Mouse (Mus musculus): ENCODE data around the gene Ppp1r13l. TPM values are rescaled to one million over a fixed set of nuclear protein-coding genes. Genes with fewer than 3 reads are reported as not detected.
A peak's percentile ranks its signal among the peaks of the same experiment; 100 is the strongest.

The Ppp1r13l gene
- total and polyA plus RNA-seq, 2 experiments from 2014 or later, result 1.0 to 1.5 TPM

DNA sequence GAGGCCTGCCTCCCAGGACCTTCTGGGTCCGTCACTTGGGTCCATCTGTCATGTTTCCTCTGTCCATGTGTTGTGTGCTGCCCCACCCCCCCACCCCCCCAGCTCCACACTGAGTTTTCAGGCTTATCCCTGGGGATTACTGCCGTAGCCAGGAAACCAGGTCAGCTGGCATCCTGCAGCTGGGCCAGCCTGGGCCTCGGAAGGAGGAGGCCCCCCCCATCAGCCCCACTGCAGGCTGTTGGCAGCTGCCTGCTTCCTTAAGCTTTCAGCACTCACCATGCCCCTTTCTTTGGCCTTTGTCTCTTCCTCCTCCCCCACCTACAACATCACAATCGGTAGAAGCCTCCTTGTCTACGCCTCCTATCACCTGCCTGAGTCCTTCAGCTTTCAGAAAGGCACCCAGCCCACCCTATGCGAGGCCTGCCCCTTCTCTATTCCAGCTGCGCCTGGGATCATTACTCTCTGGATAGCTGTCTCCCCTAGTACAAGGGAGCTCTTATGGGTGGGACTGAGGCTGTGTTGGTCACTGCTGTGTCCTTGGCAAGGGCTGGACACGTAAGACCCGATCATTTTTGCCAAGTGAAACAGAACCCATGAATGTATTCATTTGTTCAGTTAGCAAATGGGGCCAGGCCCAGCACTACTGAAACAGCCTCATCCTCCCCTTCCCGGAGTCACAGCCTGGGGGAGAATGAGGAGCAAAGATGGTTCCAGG, 29.3 kb downstream of the Ppp1r13l start:
- TF ChIP-seq CTCF (IDR thresholded peaks at IDR 0.05), result no peak
- peak; percentile 51 for DNase-seq (ENCODE audit: low spot score)
- H3K4me3 ChIP-seq (ENCODE audit: low read depth, low read length), result no peak overlapping the region
- no peaks in the 10 kb centered on the region for H3K27me3 ChIP-seq (ENCODE audit: insufficient read depth, low read length)
- no peak overlapping the region for H3K9ac ChIP-seq (replicated peaks; ENCODE audit: low read length, poor library complexity, severe bottlenecking)
- peak; percentile 50 for ATAC-seq (ENCODE audit: low FRiP score)
- peaks cover 81% of the 10 kb centered on the region for H3K36me3 ChIP-seq (ENCODE audit: insufficient read depth, low read length)
- H3K4me1 ChIP-seq (ENCODE audit: insufficient read depth, low read length), result no peaks in the 10 kb centered on the region
- 34% methylated on average over 10 of the region's 10 CpGs for WGBS
- peak overlapping the region; percentile 51 for H3K27ac ChIP-seq (ENCODE audit: low read depth, low read length)
- no peaks in the 10 kb centered on the region for H3K9me3 ChIP-seq (ENCODE audit: low read length)
- no peak overlapping the region for H3K4me2 ChIP-seq (ENCODE audit: low read depth, low read length, poor library complexity, severe bottlenecking)

DNA sequence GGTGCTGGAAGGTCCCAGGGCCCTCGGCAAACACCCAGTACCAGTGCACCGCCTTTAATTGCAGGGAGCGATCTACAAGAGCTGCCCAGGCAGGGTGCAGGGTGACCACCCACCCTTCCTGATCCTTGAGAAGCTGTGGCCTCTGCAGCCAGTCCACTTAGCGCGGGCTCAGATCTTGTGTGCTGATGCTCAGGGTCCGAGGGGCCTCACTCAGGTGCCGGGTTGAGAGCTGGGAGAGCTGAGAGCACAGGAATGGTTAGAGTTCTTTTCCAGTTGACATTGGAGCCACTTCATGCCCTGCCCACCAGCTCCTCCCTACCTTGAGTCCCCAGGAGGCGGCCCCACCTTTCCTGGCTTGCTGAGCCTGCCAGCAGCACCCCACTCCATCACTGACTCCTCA, 34.9 kb downstream of the Ppp1r13l start:
- H3K4me1 ChIP-seq (ENCODE audit: insufficient read depth, low read length), result no peaks in the 10 kb centered on the region
- peaks cover 57% of the 10 kb centered on the region for H3K36me3 ChIP-seq (ENCODE audit: insufficient read depth, low read length)
- H3K9me3 ChIP-seq (ENCODE audit: low read length), result no peaks in the 10 kb centered on the region
- no peak for DNase-seq (ENCODE audit: low spot score)
- WGBS, result 94% methylated on average over 8 of the region's 8 CpGs
- no peak overlapping the region for H3K9ac ChIP-seq (replicated peaks; ENCODE audit: low read length, poor library complexity, severe bottlenecking)
- 0 out of 2 replicates have a peak, but pooled peaks cover 3% of the 10 kb centered on the region for H3K27me3 ChIP-seq (ENCODE audit: insufficient read depth, low read length)
- ATAC-seq (ENCODE audit: low FRiP score), result no peak
- no peak overlapping the region for H3K27ac ChIP-seq (ENCODE audit: low read depth, low read length)
- H3K4me2 ChIP-seq (ENCODE audit: low read depth, low read length, poor library complexity, severe bottlenecking), result no peak overlapping the region
- no peak overlapping the region for H3K4me3 ChIP-seq (ENCODE audit: low read depth, low read length)
- no peak for TF ChIP-seq CTCF (IDR thresholded peaks at IDR 0.05)

DNA sequence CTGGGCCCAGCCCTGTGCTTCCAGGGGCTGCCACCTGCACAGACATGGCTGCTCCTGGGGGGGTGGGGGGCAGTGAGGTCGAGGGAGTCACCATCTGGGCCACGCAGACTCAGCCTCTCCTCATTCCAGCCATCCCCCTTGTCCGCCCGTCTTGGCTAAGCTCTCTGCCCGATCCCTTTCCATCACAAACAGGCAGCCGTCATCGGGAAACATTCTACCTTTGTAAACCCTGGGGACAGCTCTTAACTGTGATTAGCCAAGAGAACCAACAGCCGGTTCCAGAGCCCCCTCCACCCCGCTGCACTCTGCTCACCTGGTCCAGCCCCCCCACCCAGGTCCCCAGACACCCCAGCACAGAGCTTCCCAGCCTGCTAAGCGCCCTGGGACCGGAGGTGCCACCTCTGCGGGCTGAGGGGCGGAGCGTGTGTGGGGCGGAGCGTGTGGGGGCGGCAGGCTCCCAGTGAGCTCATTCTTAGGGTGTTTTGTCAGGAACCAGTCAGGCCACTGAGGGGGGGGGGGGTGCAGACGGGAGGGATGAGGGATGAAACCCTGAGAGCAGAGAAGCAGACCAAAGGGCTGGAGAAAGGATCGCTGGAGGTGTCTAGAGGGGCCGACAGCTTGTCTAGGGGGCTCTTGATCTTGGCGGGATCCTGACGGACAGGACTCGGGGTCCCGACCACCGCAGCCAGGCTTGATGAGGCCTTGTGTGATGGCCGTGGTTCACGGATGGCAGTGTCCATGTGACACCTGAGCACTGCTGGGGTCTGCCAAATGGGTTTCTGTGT, 40.1 kb downstream of the Ppp1r13l start:
- ATAC-seq (ENCODE audit: low FRiP score) (no peak), DNase-seq (ENCODE audit: low spot score) (no peak)
- no peaks in the 10 kb centered on the region for H3K4me1 ChIP-seq (ENCODE audit: insufficient read depth, low read length)
- peaks cover 25% of the 10 kb centered on the region for H3K27me3 ChIP-seq (ENCODE audit: insufficient read depth, low read length)
- peak overlapping the region; percentile 44 for H3K9ac ChIP-seq (replicated peaks; ENCODE audit: low read length, poor library complexity, severe bottlenecking)
- 4% methylated on average over 25 of the region's 27 CpGs for WGBS
- H3K36me3 ChIP-seq (ENCODE audit: insufficient read depth, low read length), result peaks cover 8% of the 10 kb centered on the region
- H3K4me2 ChIP-seq (ENCODE audit: low read depth, low read length, poor library complexity, severe bottlenecking), result peak overlapping the region; percentile 27
- H3K9me3 ChIP-seq (ENCODE audit: low read length), result no peaks in the 10 kb centered on the region
- TF ChIP-seq CTCF (IDR thresholded peaks at IDR 0.05), result no peak
- no peak overlapping the region for H3K27ac ChIP-seq (ENCODE audit: low read depth, low read length)
- H3K4me3 ChIP-seq (ENCODE audit: low read depth, low read length), result no peak overlapping the region

DNA sequence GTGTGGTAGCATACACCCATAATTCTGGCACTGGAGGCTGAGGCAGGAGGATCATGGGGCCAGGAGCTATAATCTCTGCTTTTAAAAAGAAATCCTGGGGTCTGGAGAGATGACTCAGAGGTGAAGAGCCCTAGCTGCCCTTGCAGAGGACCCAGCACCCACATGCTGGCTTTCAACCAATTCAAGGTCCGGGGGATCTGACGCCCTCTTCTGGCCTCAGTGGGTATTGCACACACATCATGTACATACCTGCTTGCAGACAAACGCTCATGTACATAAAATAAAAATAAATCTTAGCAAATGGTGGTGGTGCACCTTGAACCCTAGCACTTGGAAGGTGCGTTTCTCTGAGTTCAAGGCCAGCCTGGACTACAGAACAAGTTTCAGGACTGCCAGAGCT, 41.4 kb downstream of the Ppp1r13l start:
- Histone ChIP-seq H3K4me1 (ENCODE audit: insufficient read depth, low read length) (no peaks in the 10 kb centered on the region), H3K9ac (replicated peaks; ENCODE audit: low read length, poor library complexity, severe bottlenecking) (no peak overlapping the region), H3K4me2 (ENCODE audit: low read depth, low read length, poor library complexity, severe bottlenecking) (no peak overlapping the region), H3K4me3 (ENCODE audit: low read depth, low read length) (no peak overlapping the region), H3K27me3 (ENCODE audit: insufficient read depth, low read length) (peaks cover 25% of the 10 kb centered on the region), H3K9me3 (ENCODE audit: low read length) (no peaks in the 10 kb centered on the region), H3K36me3 (ENCODE audit: insufficient read depth, low read length) (no peaks in the 10 kb centered on the region), H3K27ac (ENCODE audit: low read depth, low read length) (no peak overlapping the region)
- TF ChIP-seq CTCF (IDR thresholded peaks at IDR 0.05), result peak; percentile 37
- 84% methylated on average over 4 of the region's 4 CpGs for WGBS
- no peak for DNase-seq (ENCODE audit: low spot score)
- no peak for ATAC-seq (ENCODE audit: low FRiP score)

DNA sequence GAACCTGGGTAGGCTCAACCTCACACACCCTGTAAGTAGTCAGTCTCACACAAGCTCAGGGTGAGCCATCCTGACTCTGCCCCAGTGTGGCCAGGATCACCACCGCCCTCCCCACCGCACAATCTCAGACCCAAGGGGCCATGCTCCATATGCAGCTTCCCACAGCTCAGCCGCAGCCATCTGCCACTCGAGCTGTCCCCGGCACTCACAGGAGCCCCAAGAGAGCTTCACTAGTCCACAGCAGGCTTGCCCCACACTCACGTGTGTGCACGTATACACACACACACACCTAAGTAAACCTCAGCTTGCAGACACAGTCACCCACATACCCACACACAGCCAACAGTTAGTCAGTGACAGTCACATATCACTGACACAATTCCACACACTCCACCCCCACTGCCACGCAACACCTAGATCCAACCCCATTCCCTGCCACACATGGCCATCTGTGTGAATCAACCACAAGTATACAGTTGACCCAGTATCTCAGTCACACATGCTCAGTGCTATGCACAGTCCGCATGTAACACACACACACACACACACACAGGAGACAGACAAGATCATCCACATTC, 43.1 kb downstream of the Ppp1r13l start:
- ATAC-seq (ENCODE audit: low FRiP score) (no peak), DNase-seq (ENCODE audit: low spot score) (no peak)
- H3K9ac ChIP-seq (replicated peaks; ENCODE audit: low read length, poor library complexity, severe bottlenecking), result no peak overlapping the region
- no peak overlapping the region for H3K4me3 ChIP-seq (ENCODE audit: low read depth, low read length)
- H3K4me2 ChIP-seq (ENCODE audit: low read depth, low read length, poor library complexity, severe bottlenecking), result no peak overlapping the region
- WGBS, result 67% methylated on average over 9 of the region's 9 CpGs
- H3K9me3 ChIP-seq (ENCODE audit: low read length), result no peaks in the 10 kb centered on the region
- no peak overlapping the region for H3K27ac ChIP-seq (ENCODE audit: low read depth, low read length)
- TF ChIP-seq CTCF (IDR thresholded peaks at IDR 0.05), result no peak
- H3K27me3 ChIP-seq (ENCODE audit: insufficient read depth, low read length), result peaks cover 27% of the 10 kb centered on the region
- H3K4me1 ChIP-seq (ENCODE audit: insufficient read depth, low read length), result no peaks in the 10 kb centered on the region
- no peaks in the 10 kb centered on the region for H3K36me3 ChIP-seq (ENCODE audit: insufficient read depth, low read length)
